Mouse (Mus musculus): Measurements from ENCODE around the gene Olfr968. TPM values are rescaled to one million over a fixed set of nuclear protein-coding genes. Genes with fewer than 3 reads are reported as not detected.

Olfr968 gene
- not detected in 2 replicates for polyA plus RNA-seq (2012; ENCODE audit: insufficient read depth, insufficient read length, missing spikeins)

- H3K27ac ChIP-seq (replicated peaks; ENCODE audit: low read depth, low read length): no peak within 1 kb of the TSS
- no peaks in the 10 kb centered on the region for H3K4me1 ChIP-seq (ENCODE audit: control insufficient read depth, insufficient read depth, insufficient read length, low read length)
- no peak within 1 kb of the TSS for H3K4me3 ChIP-seq (ENCODE audit: insufficient read depth, low read depth, low read length)
Measured at GRCm38 (mm10) chr9:39783153-39783552, at the start of gene Olfr968. Olfr968 (minus strand) TSS chr9:39783253.

- H3K4me1 ChIP-seq (ENCODE audit: control insufficient read depth, insufficient read depth, insufficient read length, low read length): no peaks in the 10 kb centered on the region
- H3K27ac ChIP-seq (replicated peaks; ENCODE audit: low read depth, low read length): no peak within 1 kb of the TSS
- H3K4me3 ChIP-seq (ENCODE audit: insufficient read depth, low read depth, low read length): no peak within 1 kb of the TSS
Measured at GRCm38 (mm10) chr9:39808560-39808959, 25.5 kb upstream of the Olfr968 start, which contains the start of gene Olfr970. Olfr970 (plus strand) TSS chr9:39808860.

GRCm38 (mm10) chr9:39790558-39790957 is 7.5 kb upstream of the Olfr968 start, which contains the start of gene Olfr969:
Olfr969 (plus strand) TSS chr9:39790945.
- Histone ChIP-seq H3K4me1 (ENCODE audit: control insufficient read depth, insufficient read depth, insufficient read length, low read length) (no peaks in the 10 kb centered on the region), H3K4me3 (ENCODE audit: insufficient read depth, low read depth, low read length) (no peak within 1 kb of the TSS)

GRCm38 (mm10) chr9:39746428-39746827 is 36.6 kb downstream of the Olfr968 start:
- Histone ChIP-seq H3K27ac (replicated peaks; ENCODE audit: low read depth, low read length) (no peak overlapping the region), H3K4me1 (ENCODE audit: control insufficient read depth, insufficient read depth, insufficient read length, low read length) (no peaks in the 10 kb centered on the region), H3K4me3 (ENCODE audit: insufficient read depth, low read depth, low read length) (no peak overlapping the region)

More at GRCm38 (mm10) chr9:39790558-39790957, 7.5 kb upstream of the Olfr968 start, which contains the start of gene Olfr969:
- H3K27ac ChIP-seq (replicated peaks; ENCODE audit: low read depth, low read length): no peak within 1 kb of the TSS

GRCm38 (mm10) chr9:39745949-39746348 is 37.1 kb downstream of the Olfr968 start, which contains the start of gene Olfr967:
Olfr967 (plus strand) TSS chr9:39746249.
- Histone ChIP-seq H3K4me1 (ENCODE audit: control insufficient read depth, insufficient read depth, insufficient read length, low read length) (no peaks in the 10 kb centered on the region), H3K27ac (replicated peaks; ENCODE audit: low read depth, low read length) (no peak within 1 kb of the TSS), H3K4me3 (ENCODE audit: insufficient read depth, low read depth, low read length) (no peak within 1 kb of the TSS)

- H3K4me3 ChIP-seq (ENCODE audit: insufficient read depth, low read depth, low read length): no peak overlapping the region
- no peak overlapping the region for H3K27ac ChIP-seq (replicated peaks; ENCODE audit: low read depth, low read length)
- H3K4me1 ChIP-seq (ENCODE audit: control insufficient read depth, insufficient read depth, insufficient read length, low read length): no peaks in the 10 kb centered on the region
Measured at GRCm38 (mm10) chr9:39740741-39741140, 42.3 kb downstream of the Olfr968 start.

GRCm38 (mm10) chr9:39730678-39731077 is 52.4 kb downstream of the Olfr968 start, which contains the start of gene Olfr150:
Olfr150 (plus strand) TSS chr9:39730978.
- Histone ChIP-seq H3K4me3 (ENCODE audit: insufficient read depth, low read depth, low read length) (no peak within 1 kb of the TSS), H3K27ac (replicated peaks; ENCODE audit: low read depth, low read length) (no peak within 1 kb of the TSS), H3K4me1 (ENCODE audit: control insufficient read depth, insufficient read depth, insufficient read length, low read length) (no peaks in the 10 kb centered on the region)

Other genes starting within 250 kb of the Olfr968 start
- gene Olfr958, start 229.2 kb downstream of the Olfr968 start, polyA plus RNA-seq (2012; ENCODE audit: insufficient read depth, insufficient read length, missing spikeins): not detected in 2 replicates
- not detected in 2 replicates for gene Olfr959, start 207.7 kb downstream of the Olfr968 start, polyA plus RNA-seq (2012; ENCODE audit: insufficient read depth, insufficient read length, missing spikeins)
- not detected in 2 replicates for gene AW551984, start 178.8 kb downstream of the Olfr968 start, polyA plus RNA-seq (2012; ENCODE audit: insufficient read depth, insufficient read length, missing spikeins)
- gene Olfr148, start 172.6 kb downstream of the Olfr968 start, polyA plus RNA-seq (2012; ENCODE audit: insufficient read depth, insufficient read length, missing spikeins): not detected in 2 replicates
- not detected in 2 replicates for gene Olfr960, start 161.9 kb downstream of the Olfr968 start, polyA plus RNA-seq (2012; ENCODE audit: insufficient read depth, insufficient read length, missing spikeins)
- not detected in 2 replicates for gene Olfr961, start 138.2 kb downstream of the Olfr968 start, polyA plus RNA-seq (2012; ENCODE audit: insufficient read depth, insufficient read length, missing spikeins)
- gene Olfr963, start 116.0 kb downstream of the Olfr968 start, polyA plus RNA-seq (2012; ENCODE audit: insufficient read depth, insufficient read length, missing spikeins): not detected in 2 replicates
- gene Olfr149, start 76.1 kb downstream of the Olfr968 start, polyA plus RNA-seq (2012; ENCODE audit: insufficient read depth, insufficient read length, missing spikeins): not detected in 2 replicates
- gene Olfr965, start 71.9 kb downstream of the Olfr968 start, polyA plus RNA-seq (2012; ENCODE audit: insufficient read depth, insufficient read length, missing spikeins): not detected in 2 replicates
- not detected in 2 replicates for gene Olfr150, start 52.3 kb downstream of the Olfr968 start, polyA plus RNA-seq (2012; ENCODE audit: insufficient read depth, insufficient read length, missing spikeins)
- gene Olfr967, start 37.0 kb downstream of the Olfr968 start, polyA plus RNA-seq (2012; ENCODE audit: insufficient read depth, insufficient read length, missing spikeins): not detected in 2 replicates
- gene Olfr969, start 7.7 kb upstream of the Olfr968 start, polyA plus RNA-seq (2012; ENCODE audit: insufficient read depth, insufficient read length, missing spikeins): not detected in 2 replicates
- not detected in 2 replicates for gene Olfr970, start 25.6 kb upstream of the Olfr968 start, polyA plus RNA-seq (2012; ENCODE audit: insufficient read depth, insufficient read length, missing spikeins)
- not detected in 2 replicates for gene Olfr971, start 53.6 kb upstream of the Olfr968 start, polyA plus RNA-seq (2012; ENCODE audit: insufficient read depth, insufficient read length, missing spikeins)
- gene Olfr972, start 83.2 kb upstream of the Olfr968 start, polyA plus RNA-seq (2012; ENCODE audit: insufficient read depth, insufficient read length, missing spikeins): not detected in 2 replicates
- gene Olfr229, start 124.1 kb upstream of the Olfr968 start, polyA plus RNA-seq (2012; ENCODE audit: insufficient read depth, insufficient read length, missing spikeins): not detected in 2 replicates
- gene Olfr974, start 154.2 kb upstream of the Olfr968 start, polyA plus RNA-seq (2012; ENCODE audit: insufficient read depth, insufficient read length, missing spikeins): not detected in 2 replicates
- gene Olfr975, start 168.8 kb upstream of the Olfr968 start, polyA plus RNA-seq (2012; ENCODE audit: insufficient read depth, insufficient read length, missing spikeins): not detected in 2 replicates
- not detected in 2 replicates for gene Olfr976, start 177.9 kb upstream of the Olfr968 start, polyA plus RNA-seq (2012; ENCODE audit: insufficient read depth, insufficient read length, missing spikeins)
- not detected in 2 replicates for gene Olfr978, start 208.9 kb upstream of the Olfr968 start, polyA plus RNA-seq (2012; ENCODE audit: insufficient read depth, insufficient read length, missing spikeins)
- gene Olfr979, start 220.2 kb upstream of the Olfr968 start, polyA plus RNA-seq (2012; ENCODE audit: insufficient read depth, insufficient read length, missing spikeins): not detected in 2 replicates
- gene Olfr980, start 226.3 kb upstream of the Olfr968 start, polyA plus RNA-seq (2012; ENCODE audit: insufficient read depth, insufficient read length, missing spikeins): not detected in 2 replicates
- gene Olfr981, start 238.2 kb upstream of the Olfr968 start, polyA plus RNA-seq (2012; ENCODE audit: insufficient read depth, insufficient read length, missing spikeins): not detected in 2 replicates